Comparison of ENCODE assay signal across 17 mouse cellular contexts in the genomic region with DNA sequence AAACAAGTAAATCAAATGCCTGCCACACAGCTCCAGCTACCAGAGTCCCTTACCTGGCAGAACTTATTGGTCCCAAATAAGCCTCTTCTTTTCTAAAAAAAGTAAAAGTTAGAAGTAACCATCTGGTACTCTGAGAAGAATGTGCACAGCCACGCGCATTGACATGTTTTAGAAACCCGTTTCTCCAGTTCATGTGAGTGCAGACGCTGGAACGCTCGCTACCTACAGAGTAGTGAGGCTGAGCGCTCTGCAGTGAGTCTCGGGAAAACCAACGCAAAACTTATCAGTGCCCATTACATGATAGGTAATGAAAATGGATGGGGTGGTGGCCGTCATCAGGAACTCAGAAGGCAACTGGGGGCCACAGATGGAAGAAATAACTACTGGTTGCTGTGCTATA.
"Had no signal": no experiment of that assay in that cellular context is flagged by ENCODE, and none has a peak within 500 bp of the region (broad histone marks: within the 10 kb centered on the region; RNA-seq: fewer than 3 reads in every experiment).

No protein-coding gene starts in this region.

- H3K27ac ChIP-seq: kidney, embryonic 15.5 days; left cerebral cortex, adult 2 months; limb, embryonic 12.5 days; liver, embryonic 15.5 days; lung, embryonic 15.5 days; macrophage; midbrain, embryonic 15.5 days; neural tube, embryonic 12.5 days; stomach, embryonic 15.5 days had no signal

- H3K9me3 ChIP-seq: kidney, embryonic 15.5 days; limb, embryonic 12.5 days; liver, embryonic 15.5 days; lung, embryonic 15.5 days; midbrain, embryonic 15.5 days; neural tube, embryonic 12.5 days; stomach, embryonic 15.5 days had no signal

- H3K36me3 ChIP-seq: kidney, embryonic 15.5 days; limb, embryonic 12.5 days; liver, embryonic 15.5 days; lung, embryonic 15.5 days; midbrain, embryonic 15.5 days; neural tube, embryonic 12.5 days; stomach, embryonic 15.5 days had no signal

- H3K9ac ChIP-seq: kidney, embryonic 15.5 days; limb, embryonic 12.5 days; liver, embryonic 15.5 days; lung, embryonic 15.5 days; midbrain, embryonic 15.5 days; neural tube, embryonic 12.5 days; stomach, embryonic 15.5 days had no signal

- H3K4me3 ChIP-seq: kidney, embryonic 15.5 days; left cerebral cortex, adult 2 months; limb, embryonic 12.5 days; liver, embryonic 15.5 days; lung, embryonic 15.5 days; megakaryocyte, embryonic 14.5 days; midbrain, embryonic 15.5 days; neural tube, embryonic 12.5 days; stomach, embryonic 15.5 days had no signal

- DNase-seq: kidney, adult 2 months; kidney, postnatal 14 days; lung, postnatal 14 days; thymus, adult 2 months; thymus, postnatal 25 days had no signal

- H3K4me1 ChIP-seq: limb, embryonic 12.5 days; liver, embryonic 15.5 days; lung, embryonic 15.5 days; megakaryocyte, embryonic 14.5 days; midbrain, embryonic 15.5 days; neural tube, embryonic 12.5 days; stomach, embryonic 15.5 days had no signal

- H3K27me3 ChIP-seq: kidney, embryonic 15.5 days; liver, embryonic 15.5 days; lung, embryonic 15.5 days; megakaryocyte, embryonic 14.5 days; midbrain, embryonic 15.5 days; neural tube, embryonic 12.5 days; stomach, embryonic 15.5 days had no signal

- H3K4me2 ChIP-seq: kidney, embryonic 15.5 days; limb, embryonic 12.5 days; liver, embryonic 11.5 days; liver, embryonic 15.5 days; lung, embryonic 15.5 days; midbrain, embryonic 11.5 days; midbrain, embryonic 15.5 days; neural tube, embryonic 12.5 days; stomach, embryonic 15.5 days had no signal

- ATAC-seq: midbrain, embryonic 15.5 days had no signal
